Mouse (Mus musculus) left cerebral cortex, postnatal 36 days (tissue): ENCODE data around the gene Emilin2. TPM values are rescaled to one million over a fixed set of nuclear protein-coding genes. Genes with fewer than 3 reads are reported as not detected.
"Not testable (repeated sequence)": the region's sequence is repeated elsewhere in the genome, so short reads cannot be mapped to it uniquely, and the experiment has no call there.

ENCODE experiments used
- DNase-seq, 2 experiments: peaks; one replicate each; pipeline ENCODE4 v3.0.0; 2021 to 2022; ENCODE audit warnings: low spot score in 2 of 2, mixed read lengths in 1 of 2
- intact Hi-C: fragments of 180-260 bp; cut with DNase I; formaldehyde crosslinking; loops from one replicate; pipeline ENCODE4 v1.15.1; 2025
- total RNA-seq, 2 experiments: library from RNA; stranded (reverse); gene quantifications; 2 replicates each; pipeline ENCODE4 v1.2.3; 2021

Gene Emilin2
- total RNA-seq = 1 to 10 TPM; 1.7 to 3.2 TPM

DNA sequence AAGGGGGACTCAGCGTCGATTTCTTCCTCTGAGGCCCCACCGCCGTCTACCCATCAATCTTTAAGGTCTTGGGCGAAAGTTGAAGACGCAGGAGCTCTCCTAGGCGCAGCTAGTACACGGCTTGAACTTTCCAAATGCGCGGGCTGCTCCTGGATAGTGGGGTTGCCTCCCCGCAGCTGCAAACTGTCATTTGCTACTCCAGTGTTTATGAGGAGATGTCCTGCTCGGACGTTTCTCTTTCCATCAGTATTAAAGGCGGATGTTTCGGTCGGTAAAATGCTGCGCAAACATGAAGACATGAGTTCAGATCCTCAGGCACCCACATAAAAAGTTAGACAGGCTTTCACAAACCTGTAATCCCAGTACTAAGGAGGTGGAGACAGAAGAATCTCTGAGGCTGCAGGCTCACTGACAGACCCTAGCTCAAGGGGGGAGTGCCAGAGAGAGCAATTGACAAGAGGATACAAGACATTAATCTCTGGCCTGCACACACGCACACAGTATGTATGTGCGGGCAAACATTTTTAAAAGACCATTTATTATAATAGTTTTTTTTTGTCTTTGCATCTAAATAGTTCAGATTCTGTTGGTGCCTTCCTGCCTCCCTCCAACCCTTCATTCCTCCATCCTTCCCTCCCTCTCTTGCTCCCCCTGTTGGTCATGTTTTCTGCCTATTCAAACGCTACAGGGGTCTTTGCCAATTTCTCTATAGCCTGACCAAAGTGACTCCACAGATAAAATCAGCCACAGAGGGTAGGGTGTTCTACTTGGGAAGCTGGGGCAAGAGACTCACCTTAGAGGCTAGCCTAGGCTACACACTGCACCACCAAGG is at the start of gene Emilin2:
Gene Emilin2, minus strand, starts transcription at position 639 of the 832 bp plus-strand sequence.
- intact Hi-C loops = no loop called here
- no peak for DNase-seq

DNA sequence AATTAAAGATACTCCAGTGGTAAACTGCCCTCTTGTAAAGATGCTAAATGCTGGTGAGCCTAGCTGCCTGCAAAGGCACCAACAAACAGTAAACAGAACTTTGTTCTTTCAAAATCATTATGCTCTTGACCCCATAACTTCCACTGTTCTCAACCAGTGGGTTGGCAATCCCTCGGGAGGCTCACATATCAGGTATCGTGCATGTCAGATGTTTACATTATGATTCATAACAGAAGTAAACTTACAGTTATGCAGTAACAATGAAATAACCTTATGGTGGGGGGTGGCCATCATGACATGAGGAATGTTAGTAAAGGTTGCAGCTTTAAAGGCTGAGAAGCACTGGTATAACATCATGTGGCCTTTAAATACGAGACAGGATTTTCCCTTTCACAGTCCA is 43.7 kb upstream of the Emilin2 start:
- intact Hi-C loops = no loop called here
- DNase-seq = no peak

DNA sequence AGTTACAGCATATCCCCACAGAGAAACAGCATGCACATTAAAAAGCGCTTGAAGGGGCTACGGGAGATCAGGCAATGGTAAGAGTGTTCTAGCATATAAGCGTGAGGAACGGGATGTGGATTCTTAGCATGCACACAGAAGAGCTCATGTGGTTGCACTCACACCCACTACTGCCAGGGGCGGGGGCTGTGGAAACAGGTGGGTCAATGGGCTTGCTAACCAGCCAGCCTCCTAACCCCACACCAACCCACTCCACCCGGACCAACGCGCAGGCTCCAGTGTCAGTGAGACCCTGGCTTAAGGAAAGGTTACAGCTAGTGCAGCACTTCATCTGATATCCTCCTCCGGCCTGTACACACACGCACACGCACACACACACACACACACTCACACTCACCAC is 42.4 kb upstream of the Emilin2 start:
- intact Hi-C loops = no loop called here
- DNase-seq = no peak

DNA sequence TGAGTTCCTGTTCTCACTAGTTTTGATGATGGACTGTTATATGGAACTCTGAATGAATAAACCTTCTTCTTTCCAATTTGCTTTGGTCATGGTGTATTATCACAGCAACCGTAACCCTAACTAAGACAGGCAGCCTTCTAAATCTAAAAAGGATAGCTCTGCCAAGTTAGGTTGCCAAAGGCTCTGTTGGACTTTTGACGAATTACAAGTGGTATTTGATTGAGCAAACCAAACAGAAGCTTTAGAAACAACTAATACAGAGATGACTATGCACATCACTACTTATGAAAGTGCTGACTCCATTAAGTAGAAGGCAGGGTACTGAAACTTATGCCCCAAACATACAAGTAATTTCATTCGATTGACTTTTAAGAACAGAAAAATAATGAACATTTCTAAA is 36.4 kb upstream of the Emilin2 start:
- intact Hi-C loops = no loop called here

DNA sequence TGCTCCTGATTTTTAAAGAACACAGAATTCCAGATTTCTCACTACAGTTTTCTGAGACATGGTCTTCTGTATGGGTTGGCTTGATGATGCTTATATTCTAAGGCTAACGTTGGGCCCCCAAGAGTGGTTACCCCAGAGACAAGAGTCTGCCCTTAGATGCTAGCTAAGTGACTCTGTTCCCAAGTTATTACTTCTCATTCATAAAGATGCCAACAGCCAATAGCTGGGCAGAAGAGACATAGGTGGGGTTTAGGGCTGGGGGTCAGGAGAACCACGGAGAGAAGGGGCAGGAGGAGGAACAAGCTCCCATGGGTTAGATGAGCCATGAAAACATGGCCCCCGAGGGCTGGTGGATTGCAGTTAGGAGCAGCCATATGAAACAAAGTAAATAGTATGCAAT is 30.2 kb upstream of the Emilin2 start:
- intact Hi-C loops = no loop called here
- no peak for DNase-seq

More for the DNA sequence above, 36.4 kb upstream of the Emilin2 start:
- no peak for DNase-seq

DNA sequence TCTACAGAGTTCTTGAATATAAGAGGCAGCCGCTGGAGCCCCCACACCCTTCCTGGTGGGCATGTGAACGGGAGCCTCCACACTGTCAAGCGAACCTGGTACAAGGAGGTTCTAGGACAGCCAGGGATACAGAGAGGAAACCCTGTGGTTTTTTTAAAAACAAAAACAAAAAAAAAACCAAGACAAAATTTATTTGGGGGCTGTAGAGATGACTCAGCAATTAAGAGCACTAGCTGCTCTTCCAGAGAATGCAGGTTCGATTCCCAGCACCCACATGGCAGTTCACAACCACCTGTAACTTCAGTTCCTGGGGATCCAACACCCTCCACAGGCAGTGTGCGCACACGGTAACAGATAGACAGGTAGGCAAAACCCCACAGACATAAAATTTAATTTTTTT is 26.8 kb upstream of the Emilin2 start:
- intact Hi-C loops = no loop called here
- DNase-seq = no peak

DNA sequence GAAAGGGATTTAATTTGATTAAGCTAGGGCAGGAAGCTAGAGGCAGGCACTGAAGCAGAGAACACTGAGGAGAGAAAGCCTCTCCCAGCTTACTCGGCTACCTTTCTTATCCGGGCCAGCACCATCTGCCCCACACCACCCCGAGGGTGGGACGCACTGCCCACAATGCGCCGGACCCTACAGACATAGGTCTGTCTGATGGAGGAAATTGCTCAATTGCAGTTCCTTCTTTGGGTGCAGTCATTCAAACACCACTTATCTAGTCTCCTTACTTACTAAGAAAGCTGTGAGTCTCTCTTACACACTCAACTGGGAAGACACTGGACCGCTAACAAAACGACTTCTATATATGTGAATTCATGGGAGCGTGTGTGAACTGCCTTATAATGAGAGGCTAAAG is 25.8 kb upstream of the Emilin2 start:
- intact Hi-C loops = no loop called here
- no peak for DNase-seq

DNA sequence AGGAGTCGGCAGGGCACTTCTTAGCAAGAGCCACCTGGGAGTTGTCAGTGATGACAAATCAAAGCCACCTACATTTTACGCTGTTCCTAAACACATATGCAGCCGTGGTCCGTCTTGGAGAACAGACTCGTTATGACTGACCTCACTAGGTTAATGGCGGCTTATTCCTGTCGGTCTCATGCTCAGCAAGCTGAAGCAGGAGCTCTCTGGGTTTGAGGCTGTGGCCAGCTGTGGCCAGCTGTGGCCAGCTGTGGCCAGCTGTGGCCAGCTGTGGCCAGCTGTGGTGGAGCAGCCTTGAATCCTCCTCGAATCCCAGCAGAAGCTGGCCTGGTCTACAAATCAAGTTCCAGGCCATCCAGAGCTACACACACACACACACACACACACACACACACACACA is 24.6 kb upstream of the Emilin2 start:
- no peak for DNase-seq
- intact Hi-C loops = no loop called here

DNA sequence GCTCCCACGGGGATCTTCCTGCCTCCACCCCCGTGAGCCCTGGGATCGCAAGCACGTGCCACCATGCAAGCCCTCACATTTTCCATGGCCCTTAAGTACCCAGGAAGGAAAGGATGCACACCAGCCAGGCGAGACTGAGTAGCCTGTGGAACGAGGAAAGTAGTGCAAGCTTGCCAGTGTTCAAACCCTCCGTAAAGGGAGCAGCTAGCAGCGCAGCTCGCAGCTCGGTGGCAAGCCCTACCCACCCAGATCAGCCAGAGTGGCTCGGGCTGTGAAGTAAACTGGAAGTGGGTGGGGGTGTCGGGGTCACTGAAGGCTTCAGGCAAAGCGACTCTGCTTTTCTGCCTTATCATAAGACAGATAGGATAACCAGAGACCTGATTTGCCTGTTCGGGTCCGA is 20.5 kb upstream of the Emilin2 start:
- no peak for DNase-seq
- intact Hi-C loops = no loop called here

DNA sequence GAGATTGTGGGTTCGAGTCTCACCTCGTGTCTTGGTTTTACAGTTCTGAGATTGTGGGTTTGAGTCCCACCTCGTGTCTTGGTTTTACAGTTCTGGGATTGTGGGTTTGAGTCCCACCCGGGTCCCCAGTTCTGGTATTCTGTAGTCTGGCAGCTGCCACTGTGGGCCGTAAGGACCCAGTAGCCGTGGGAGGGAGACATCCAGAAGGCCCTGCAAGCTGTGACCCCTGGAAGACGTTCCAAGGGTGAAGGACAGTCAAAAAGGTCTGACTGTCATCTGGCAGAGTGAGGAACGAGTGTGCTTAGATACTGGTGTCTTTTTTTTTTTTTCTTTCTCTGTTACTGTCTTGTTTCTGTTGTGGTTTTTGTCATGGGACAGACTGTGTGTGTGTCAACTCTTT is 9.0 kb upstream of the Emilin2 start:
- intact Hi-C loops, DNase-seq: not testable (repeated sequence)

DNA sequence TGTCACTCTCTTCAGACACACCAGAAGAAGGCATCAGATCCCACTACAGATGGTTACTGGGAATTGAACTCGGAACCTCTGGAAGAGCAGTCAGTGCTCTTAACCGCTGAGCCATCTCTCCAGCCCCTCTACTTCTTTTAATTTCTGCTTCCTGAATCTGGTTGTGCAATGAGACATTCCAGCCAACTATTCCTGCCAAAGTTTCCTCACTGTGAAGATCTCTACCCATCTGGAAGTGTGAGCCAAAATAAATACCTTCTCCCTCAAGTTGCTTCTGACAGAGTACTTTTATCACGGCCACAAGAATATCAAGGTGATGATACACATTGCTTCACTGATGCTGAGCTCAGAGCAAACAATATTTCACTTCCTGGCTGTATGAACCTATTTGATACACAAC is 7.6 kb upstream of the Emilin2 start:
- no peak for DNase-seq
- intact Hi-C loops = no loop called here

DNA sequence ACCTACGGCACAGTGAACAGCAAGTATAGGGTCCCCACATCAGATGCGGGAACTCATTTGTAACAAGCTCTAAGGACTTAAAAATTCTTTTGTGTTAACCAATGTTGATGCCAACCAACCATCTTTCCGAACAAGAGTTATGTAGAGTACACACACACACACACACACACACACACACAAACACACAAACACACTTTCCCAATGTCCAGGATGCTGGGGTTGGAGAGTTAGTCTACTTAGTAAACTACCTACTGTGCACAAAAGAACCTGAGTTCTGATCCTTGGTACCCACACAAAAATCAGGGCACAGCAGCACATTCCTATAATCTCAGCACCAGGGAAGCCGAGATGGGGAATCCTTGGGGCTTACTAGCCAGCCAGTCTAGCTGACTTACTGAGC is 5.8 kb upstream of the Emilin2 start:
- no peak for DNase-seq
- intact Hi-C loops = no loop called here

DNA sequence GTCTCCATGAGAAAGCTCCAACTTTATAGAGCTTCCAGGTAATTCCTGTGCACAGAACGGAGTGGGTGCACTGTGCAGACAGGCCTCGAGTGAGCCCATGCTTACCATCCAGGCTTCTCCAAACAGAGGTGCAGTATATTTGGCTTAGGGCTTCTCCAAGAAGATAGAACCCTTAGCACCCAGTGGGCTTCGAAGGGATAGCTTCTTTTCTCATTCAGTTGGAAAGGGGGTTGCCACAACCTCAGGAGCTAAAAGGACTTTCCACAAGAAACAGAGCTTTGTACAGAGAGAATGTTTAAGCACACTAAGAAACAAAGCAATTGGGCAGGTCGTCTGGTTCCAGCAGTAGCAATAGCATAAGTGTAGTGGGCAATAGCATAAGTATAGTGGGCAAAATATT is 2.5 kb upstream of the Emilin2 start:
- DNase-seq = no peak
- intact Hi-C loops = no loop called here

DNA sequence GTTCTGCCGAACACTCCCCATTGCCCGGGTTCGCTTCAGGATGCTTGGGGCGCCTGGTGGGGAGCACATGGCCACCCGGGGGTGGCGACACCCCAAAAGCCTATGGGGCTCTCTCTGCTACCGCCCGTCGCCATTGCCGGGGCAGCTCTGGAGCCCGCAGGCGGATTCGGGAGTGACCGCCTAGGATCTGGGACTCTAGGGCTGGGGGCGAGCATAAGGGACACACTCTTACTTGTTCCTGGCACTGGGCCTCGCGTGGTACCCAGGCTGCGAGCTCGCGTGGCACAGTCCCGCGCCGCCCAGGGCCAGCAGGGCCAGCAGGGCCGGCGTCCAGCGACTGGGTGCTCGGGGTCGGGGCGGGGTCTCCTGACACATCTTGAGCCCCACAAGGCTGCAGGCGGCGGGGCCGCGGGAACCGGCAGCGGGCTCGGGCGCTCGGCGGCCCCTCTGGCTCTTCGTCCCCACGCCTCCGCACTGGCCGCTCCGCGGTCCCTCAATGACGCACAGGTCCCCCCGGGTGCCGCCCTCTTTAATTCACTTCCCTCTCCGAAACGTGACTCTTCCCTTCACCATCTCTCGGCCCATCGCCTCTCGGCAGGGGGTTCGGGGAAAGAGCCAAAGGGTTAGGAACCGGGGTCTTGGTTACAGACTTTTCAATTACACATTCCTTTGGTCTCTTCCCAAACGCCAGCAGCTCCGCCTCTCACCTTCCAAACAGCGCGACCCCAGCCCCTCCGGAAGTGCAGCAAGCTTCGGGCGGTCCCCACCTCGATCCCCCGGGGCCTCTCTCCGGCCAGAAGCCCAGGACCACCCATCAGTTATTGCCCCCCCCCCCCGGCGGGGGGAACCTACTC is 1.1 kb downstream of the Emilin2 start:
- intact Hi-C loops = no loop called here
- peak in 1 of 2 experiments; percentile 12 for DNase-seq

DNA sequence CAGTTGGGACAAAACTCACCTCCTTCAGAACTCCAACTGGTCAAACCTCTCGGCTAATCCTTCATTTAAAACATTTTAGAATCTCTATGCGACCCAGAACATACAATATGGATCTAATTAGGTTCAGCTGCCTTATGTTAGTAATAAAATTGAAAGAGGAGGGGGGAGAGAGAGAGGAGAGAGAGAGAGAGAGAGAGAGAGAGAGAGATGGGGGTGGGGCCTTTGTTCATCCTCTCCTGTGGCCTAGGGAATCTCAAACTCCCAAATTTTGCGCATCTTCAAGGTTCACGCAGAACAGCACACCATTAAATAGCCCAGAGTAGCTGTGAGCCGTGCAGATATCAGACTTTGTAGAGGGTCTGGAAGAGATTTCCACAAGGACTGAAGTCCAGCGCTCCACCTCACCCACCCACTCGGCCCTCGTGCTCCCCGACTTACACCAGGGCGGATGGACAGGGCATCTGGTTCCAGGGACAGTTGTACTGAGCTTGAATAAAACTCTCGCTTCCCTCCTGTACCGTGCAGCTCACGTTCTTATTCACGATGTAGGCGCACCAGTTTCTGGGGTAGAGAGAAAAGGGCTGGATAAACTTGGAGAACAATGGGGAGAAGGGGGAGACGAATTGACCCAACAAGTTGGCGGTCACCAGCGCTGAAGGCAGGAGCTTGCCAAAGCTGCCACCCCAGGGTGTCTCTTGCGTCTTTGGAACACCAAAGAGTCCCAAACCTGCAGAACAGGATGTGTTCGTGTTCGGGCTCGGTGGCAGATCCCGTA is 1.9 kb downstream of the Emilin2 start:
- intact Hi-C loops = no loop called here
- DNase-seq = no peak

DNA sequence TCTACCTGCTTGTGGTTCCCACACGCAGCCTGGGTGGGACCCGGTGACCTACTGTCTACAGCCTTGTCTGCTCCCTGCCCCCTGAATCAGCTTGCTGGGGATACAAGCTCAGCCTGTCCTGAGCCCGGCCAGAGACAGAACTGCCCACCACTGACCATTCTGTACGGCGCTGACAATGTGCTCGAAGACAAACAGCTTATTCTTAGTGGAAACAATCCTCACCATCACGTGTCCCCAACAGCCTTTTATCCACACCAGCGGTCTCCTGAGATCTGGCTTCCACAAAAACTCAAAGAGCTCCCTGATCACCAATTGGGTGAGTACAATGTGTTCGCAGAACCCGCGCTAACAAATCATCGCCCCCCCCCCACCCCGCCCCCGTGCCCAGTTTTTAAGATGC is 2.6 kb downstream of the Emilin2 start:
- intact Hi-C loops = no loop called here
- DNase-seq = no peak

DNA sequence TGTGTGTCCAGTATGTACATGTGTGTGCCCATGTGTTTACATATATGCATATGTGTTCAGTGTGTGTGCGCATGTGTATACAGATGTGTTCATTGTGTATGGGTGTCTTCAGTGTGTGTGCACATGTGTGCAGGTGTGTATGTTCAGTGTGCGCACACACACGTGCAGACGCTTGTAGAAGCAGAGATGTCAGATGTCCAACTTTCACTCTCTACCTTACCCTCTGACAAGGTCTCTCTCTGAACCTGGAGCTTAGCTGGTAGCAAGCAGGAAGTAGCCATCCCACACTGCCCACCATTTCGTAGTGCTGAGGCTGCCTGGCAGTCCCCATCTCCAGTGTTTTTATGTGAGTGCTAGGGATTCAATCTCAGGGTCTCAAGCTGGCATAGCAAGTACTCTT is 3.5 kb downstream of the Emilin2 start:
- intact Hi-C loops = no loop called here
- no peak for DNase-seq

DNA sequence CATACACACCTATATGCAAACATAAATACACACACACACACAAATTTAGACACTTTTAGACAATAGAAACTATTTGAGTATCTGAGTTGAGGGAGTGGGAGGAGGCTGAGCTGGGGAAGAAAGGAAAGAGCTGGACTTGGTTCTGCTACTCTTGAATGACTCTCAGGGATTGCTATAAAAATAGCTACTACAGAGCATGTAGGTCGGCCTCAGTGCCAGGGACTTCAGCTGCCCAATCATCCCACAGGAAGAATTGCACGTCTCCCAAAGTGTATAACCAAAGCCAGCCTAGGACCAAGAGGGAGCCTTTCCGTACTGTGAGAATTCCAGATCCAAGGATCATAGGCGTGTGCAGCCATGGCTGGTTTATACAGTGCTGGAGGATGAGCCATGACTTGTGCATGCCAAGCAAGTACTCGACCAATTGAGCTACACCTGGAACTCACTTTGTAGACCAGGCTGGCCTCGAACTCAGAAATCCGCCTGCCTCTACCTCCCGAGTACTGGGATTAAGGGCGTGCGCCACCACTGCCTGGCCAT is 4.5 kb downstream of the Emilin2 start:
- DNase-seq = no peak
- intact Hi-C loops = no loop called here

DNA sequence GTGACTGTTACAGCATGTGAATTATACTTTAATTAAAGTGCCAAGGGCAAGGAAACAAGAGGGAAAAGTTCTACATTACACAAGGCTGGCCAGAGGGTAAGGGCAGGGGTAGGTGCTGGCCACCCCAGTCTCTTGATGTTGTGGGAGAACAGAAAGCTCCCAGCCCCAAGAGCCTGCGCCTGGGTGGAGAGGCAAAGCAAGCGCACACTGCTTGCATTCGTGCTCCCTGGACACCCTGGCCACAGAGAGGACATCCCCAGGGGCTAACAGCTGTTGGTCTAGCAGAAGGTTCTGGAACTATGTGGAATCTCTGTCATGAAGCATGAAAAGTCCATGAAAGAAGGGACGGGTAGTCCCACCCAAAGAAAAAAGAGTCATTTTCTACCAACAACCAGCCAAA is 5.1 kb downstream of the Emilin2 start:
- intact Hi-C loops = no loop called here
- no peak for DNase-seq

DNA sequence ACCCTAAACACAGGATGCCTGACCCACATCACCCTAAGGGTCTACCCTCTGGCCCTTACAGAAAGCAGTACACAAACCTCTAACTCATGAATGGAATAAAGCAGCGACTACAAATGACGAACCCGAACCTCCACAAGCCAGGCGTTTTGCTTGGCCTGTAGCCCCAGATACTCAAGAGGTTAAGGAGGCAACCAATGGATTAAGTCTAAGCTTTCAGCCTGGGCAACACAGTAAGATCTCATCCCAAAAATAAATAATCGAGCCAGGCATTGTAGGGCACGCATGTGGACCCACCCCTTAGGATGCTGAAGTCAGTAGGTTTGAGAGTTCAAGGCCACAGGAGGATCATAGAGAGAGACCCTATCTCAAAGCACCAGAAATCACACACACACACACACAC is 5.7 kb downstream of the Emilin2 start:
- DNase-seq = no peak
- intact Hi-C loops = no loop called here
